Mouse (Mus musculus): ENCODE measurements around the gene Dnaja2.

Dnaja2 gene

DNA sequence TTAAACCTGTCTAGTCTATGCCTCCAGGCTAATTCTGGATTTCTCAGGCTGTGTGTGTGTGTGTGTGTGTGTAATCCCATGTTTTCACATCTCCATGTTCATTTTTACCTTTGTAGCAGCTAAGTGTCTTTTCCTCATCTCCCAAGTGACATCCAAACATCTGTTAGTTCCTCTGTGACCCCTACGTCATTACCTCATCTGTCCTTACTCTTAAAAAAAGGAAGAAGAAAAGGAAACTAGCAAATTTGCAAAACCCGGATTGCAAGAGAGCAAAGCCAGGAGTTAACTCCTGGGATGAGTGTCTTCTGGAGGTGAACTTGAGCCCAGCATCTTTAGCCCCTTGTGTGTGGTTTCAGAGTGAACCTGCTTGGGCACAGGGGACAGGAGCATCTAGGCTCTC lies 52.8 kb downstream of the Dnaja2 start:
- no peak for DNase-seq (ENCODE audit: low spot score in 2 of 2)

DNA sequence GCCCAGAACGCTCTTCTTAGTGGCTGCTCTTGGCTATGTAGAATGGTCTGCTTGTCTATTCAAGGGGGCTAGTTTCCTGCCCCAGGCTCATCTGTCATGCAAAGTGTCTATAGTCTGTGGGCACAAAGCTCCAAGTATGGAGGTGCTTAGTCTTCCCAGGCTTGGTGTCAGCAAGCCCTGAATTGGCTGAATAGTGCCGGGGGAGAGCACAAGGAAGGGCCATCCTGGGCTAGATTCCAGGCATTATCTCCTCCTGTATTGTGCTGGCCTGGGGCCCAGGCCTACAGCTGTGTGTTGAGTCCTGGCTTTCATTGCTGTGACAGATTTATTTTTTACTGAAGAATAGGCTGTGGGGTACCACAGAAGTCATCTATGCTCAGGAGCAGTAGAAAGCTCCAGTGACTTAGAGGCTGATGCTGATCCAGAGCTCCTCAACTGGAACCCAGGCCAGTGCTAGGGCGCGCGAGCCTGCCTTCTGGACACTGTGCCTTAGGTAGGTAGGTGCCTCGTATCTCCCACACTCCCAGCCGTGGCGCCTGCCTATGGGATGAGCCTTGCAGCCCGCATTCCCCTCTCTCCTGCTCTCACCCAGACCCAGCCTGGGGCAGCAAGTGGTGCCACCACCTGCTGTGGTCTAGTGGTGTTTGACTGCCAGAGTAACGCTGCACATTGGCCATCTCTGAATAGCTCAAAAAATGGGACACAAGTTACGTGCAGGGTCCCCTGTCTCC lies 54.0 kb downstream of the Dnaja2 start:
- DNase-seq (ENCODE audit: low spot score in 2 of 2), result peak in 1 of 2 experiments; percentile 60

- DNase-seq (ENCODE audit: low spot score in 2 of 2), result no peak
Observed at GRCm38 (mm10) chr8:85500460-85500859, 54.7 kb downstream of the Dnaja2 start.

DNA sequence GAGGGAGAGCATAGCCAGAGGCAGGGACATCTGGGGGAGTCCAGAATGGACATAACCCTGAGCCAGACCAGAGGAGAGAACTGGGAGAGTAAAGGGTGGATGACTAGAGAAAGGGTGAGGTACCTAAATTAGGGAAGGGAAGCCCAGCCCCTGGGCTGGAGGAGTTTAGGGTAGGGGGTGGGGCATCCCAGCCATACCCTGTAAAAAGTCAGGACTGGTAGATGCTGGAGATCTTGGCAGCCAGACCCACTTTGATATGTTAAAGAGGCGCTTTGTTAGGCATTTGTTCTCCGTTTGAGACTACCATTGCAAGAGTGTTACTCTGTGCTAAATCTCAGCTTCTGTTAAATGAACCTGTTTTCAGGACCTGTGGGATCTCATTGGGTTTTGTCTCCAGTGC lies 56.6 kb downstream of the Dnaja2 start:
- DNase-seq (ENCODE audit: low spot score in 2 of 2), result no peak

- DNase-seq (ENCODE audit: low spot score in 2 of 2), result no peak
Observed at GRCm38 (mm10) chr8:85496778-85497177, 58.4 kb downstream of the Dnaja2 start.

GRCm38 (mm10) chr8:85496125-85496524 lies 59.0 kb downstream of the Dnaja2 start:
- no peak for DNase-seq (ENCODE audit: low spot score in 2 of 2)

DNA sequence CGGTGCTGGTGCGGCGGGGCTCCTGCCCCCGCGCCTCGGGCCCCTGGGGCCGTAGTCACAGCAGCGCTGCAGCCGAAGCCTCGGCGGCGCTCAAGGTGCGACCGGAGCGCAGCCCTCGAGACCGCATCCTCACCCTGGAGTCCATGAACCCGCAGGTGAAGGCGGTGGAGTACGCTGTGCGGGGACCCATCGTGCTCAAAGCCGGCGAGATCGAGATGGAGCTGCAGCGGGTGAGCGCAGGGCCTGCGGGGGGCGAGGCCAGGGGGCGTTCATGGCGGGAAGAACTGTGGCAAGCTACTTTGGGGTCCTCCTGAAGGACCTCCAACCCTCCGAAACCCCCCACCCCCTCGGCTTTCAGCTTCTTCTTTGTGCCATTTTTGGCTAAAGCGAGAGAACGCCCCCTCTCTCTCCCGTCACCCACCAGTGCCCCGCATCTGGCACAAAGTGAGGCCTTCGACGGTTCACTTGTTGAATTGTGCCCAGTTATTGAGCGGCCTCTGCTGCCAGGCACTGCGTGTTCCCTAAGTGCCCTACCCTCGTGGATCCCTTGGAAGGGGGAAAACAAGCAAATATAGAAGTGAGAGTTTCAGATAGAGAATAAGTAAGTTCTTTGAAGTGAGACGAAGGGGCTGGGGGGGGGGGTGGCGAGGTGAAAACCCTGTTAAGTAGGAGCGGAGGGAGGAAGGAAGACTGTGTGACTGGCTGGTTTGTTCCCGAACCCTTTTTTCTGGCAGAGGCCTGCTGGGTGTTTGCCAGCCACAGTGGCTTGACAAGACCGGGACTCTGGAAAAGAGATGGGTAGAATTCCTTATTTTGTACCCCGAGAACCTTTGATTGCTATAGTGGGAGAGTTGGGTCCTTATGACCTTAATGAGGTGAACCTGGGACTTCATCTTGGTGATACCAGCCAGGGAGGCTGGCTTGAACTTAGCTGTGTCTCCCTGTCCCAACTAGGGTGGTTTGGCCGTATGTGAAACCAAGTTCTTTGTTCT lies 61.9 kb downstream of the Dnaja2 start:
- DNase-seq (ENCODE audit: low spot score in 2 of 2), result peak in 1 of 2 experiments; percentile 40

- peak; percentile 89 to 97 for DNase-seq (ENCODE audit: low spot score in 2 of 2)
Observed at GRCm38 (mm10) chr8:85492125-85492875, 62.8 kb downstream of the Dnaja2 start, which contains the start of gene Gpt2. TSS of gene Gpt2 (plus strand) at chr8:85492576.

DNA sequence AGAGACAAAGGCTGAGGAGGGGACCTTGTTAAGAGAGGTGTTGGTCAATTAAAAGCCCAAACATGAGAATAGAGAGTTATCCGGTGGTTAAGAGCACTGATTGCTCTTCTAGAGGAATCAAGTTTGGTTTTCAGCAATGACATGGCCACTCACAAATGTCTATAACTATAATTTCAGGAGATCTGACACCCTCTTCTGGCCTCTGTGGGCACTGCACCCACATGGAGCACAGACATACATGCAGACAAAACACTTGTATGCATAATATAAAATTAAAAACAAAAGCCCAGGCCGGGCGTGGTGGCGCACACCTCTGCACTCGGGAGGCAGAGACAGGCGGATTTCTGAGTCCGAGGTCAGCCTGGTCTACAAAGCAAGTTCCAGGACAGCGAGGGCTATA lies 65.6 kb downstream of the Dnaja2 start:
- no peak for DNase-seq (ENCODE audit: low spot score in 2 of 2)

GRCm38 (mm10) chr8:85488631-85489030 lies 66.5 kb downstream of the Dnaja2 start:
- no peak for DNase-seq (ENCODE audit: low spot score in 2 of 2)

GRCm38 (mm10) chr8:85487906-85488620 lies 67.1 kb downstream of the Dnaja2 start:
- no peak for DNase-seq (ENCODE audit: low spot score in 2 of 2)

All from left cerebral cortex, adult 9 months (tissue).